Mouse (Mus musculus): ENCODE measurements at regions not wholly inside any gene's neighbourhood (a gene's known extent, or its start where the extent isn't known, plus 50 kb on each side); places are given as distances from the start of the nearest gene placed in this dataset.

GRCm38 (mm10) chr1:185151130-185151799, 52.7 kb upstream of the Rab3gap2 start:
- no peak for DNase-seq (ENCODE audit: low read depth)

- DNase-seq (ENCODE audit: low read depth) = no peak
Measured at GRCm38 (mm10) chr1:185150431-185151129, 53.3 kb upstream of the Rab3gap2 start.

GRCm38 (mm10) chr1:185144791-185145190, 59.1 kb upstream of the Rab3gap2 start:
- no peak for DNase-seq (ENCODE audit: low read depth)

- DNase-seq (ENCODE audit: low read depth) = no peak
Measured at GRCm38 (mm10) chr1:185144006-185144405, 59.9 kb upstream of the Rab3gap2 start.

GRCm38 (mm10) chr1:185140317-185140716, 63.6 kb upstream of the Rab3gap2 start:
- no peak for DNase-seq (ENCODE audit: low read depth)

- DNase-seq (ENCODE audit: low read depth) = no peak
Measured at GRCm38 (mm10) chr1:185128209-185128608, 75.7 kb upstream of the Rab3gap2 start.

GRCm38 (mm10) chr1:185125737-185126286, 78.1 kb upstream of the Rab3gap2 start:
- DNase-seq (ENCODE audit: low read depth) = no peak

GRCm38 (mm10) chr1:185121552-185121951, 82.4 kb upstream of the Rab3gap2 start:
- DNase-seq (ENCODE audit: low read depth) = no peak

GRCm38 (mm10) chr1:185120416-185120815, 83.5 kb upstream of the Rab3gap2 start:
- DNase-seq (ENCODE audit: low read depth) = no peak

- no peak for DNase-seq (ENCODE audit: low read depth)
Measured at GRCm38 (mm10) chr1:185117711-185118110, 86.2 kb upstream of the Rab3gap2 start.

GRCm38 (mm10) chr1:185113687-185114086, 90.2 kb upstream of the Rab3gap2 start:
- no peak for DNase-seq (ENCODE audit: low read depth)

GRCm38 (mm10) chr1:185112017-185112399, 91.9 kb upstream of the Rab3gap2 start:
- no peak for DNase-seq (ENCODE audit: low read depth)

GRCm38 (mm10) chr1:185111347-185112016, 92.4 kb upstream of the Rab3gap2 start:
- DNase-seq (ENCODE audit: low read depth) = no peak

GRCm38 (mm10) chr1:185104945-185105884, 98.7 kb upstream of the Rab3gap2 start:
- no peak for DNase-seq (ENCODE audit: low read depth)

GRCm38 (mm10) chr1:185103803-185104202, 100.1 kb upstream of the Rab3gap2 start:
- no peak for DNase-seq (ENCODE audit: low read depth)

- DNase-seq (ENCODE audit: low read depth) = no peak
Measured at GRCm38 (mm10) chr1:185098975-185099958, 99.9 kb upstream of the Mark1 start.

- DNase-seq (ENCODE audit: low read depth) = no peak
Measured at GRCm38 (mm10) chr1:185098195-185098974, 99.0 kb upstream of the Mark1 start.

- DNase-seq (ENCODE audit: low read depth) = no peak
Measured at GRCm38 (mm10) chr1:185096741-185097140, 97.4 kb upstream of the Mark1 start.

- DNase-seq (ENCODE audit: low read depth) = no peak
Measured at GRCm38 (mm10) chr1:185092757-185093156, 93.4 kb upstream of the Mark1 start.

All from c-Kit-positive CD71-positive TER-119-negative erythroid progenitor cells, embryonic 14.5 days (primary cell).